Mouse (Mus musculus): ENCODE results near the gene Rpa1. TPM values are rescaled to one million over a fixed set of nuclear protein-coding genes. Genes with fewer than 3 reads are reported as not detected.

The Rpa1 gene
- polyA plus RNA-seq, 1 experiment from 2014 or later: 46.0 TPM

GRCm38 (mm10) chr11:75257056-75257648 is 91.0 kb downstream of the Rpa1 start:
- Histone ChIP-seq H3K27ac (replicated peaks) (no peak overlapping the region), H3K9me3 (ENCODE audit: control insufficient read depth, low read length) (no peaks in the 10 kb centered on the region), H3K4me1 (replicated peaks; ENCODE audit: control insufficient read depth, insufficient read depth) (no peaks in the 10 kb centered on the region), H3K36me3 (ENCODE audit: control insufficient read depth, insufficient read depth, low read length) (no peaks in the 10 kb centered on the region), H3K4me2 (replicated peaks; ENCODE audit: low read depth) (no peak overlapping the region), H3K27me3 (ENCODE audit: control insufficient read depth, insufficient read depth, low read length) (no peaks in the 10 kb centered on the region), H3K9ac (ENCODE audit: low read length) (no peak overlapping the region), H3K4me3 (ENCODE audit: low read depth, low read length) (no peak overlapping the region)
- no peak for ATAC-seq (ENCODE audit: low FRiP score, low TSS enrichment)
- no peak for DNase-seq (ENCODE audit: low spot score)
- 80% methylated on average over 4 of the region's 4 CpGs for WGBS
- TF ChIP-seq CTCF (IDR thresholded peaks at IDR 0.05; ENCODE audit: low read depth) (no peak), EP300 (optimal IDR thresholded peaks at IDR 0.05) (no peak)

GRCm38 (mm10) chr11:75255330-75255729 is 92.8 kb downstream of the Rpa1 start:
- ATAC-seq (ENCODE audit: low FRiP score, low TSS enrichment): no peak
- Histone ChIP-seq H3K9ac (ENCODE audit: low read length) (no peak overlapping the region), H3K27me3 (ENCODE audit: control insufficient read depth, insufficient read depth, low read length) (no peaks in the 10 kb centered on the region), H3K4me1 (replicated peaks; ENCODE audit: control insufficient read depth, insufficient read depth) (no peaks in the 10 kb centered on the region), H3K4me3 (ENCODE audit: low read depth, low read length) (no peak overlapping the region), H3K27ac (replicated peaks) (no peak overlapping the region), H3K4me2 (replicated peaks; ENCODE audit: low read depth) (no peak overlapping the region), H3K9me3 (ENCODE audit: control insufficient read depth, low read length) (no peaks in the 10 kb centered on the region), H3K36me3 (ENCODE audit: control insufficient read depth, insufficient read depth, low read length) (no peaks in the 10 kb centered on the region)
- WGBS: 69% methylated on average over 5 of the region's 5 CpGs
- no peak for DNase-seq (ENCODE audit: low spot score)
- TF ChIP-seq CTCF (IDR thresholded peaks at IDR 0.05; ENCODE audit: low read depth) (no peak), EP300 (optimal IDR thresholded peaks at IDR 0.05) (no peak)

GRCm38 (mm10) chr11:75254252-75254912 is 93.7 kb downstream of the Rpa1 start:
- peak; percentile 28 for DNase-seq (ENCODE audit: low spot score)
- Histone ChIP-seq H3K4me3 (ENCODE audit: low read depth, low read length) (no peak overlapping the region), H3K36me3 (ENCODE audit: control insufficient read depth, insufficient read depth, low read length) (no peaks in the 10 kb centered on the region), H3K9ac (ENCODE audit: low read length) (no peak overlapping the region), H3K27ac (replicated peaks) (no peak overlapping the region), H3K9me3 (ENCODE audit: control insufficient read depth, low read length) (no peaks in the 10 kb centered on the region), H3K4me1 (replicated peaks; ENCODE audit: control insufficient read depth, insufficient read depth) (no peaks in the 10 kb centered on the region), H3K27me3 (ENCODE audit: control insufficient read depth, insufficient read depth, low read length) (no peaks in the 10 kb centered on the region), H3K4me2 (replicated peaks; ENCODE audit: low read depth) (no peak overlapping the region)
- WGBS: 40% methylated on average over 13 of the region's 13 CpGs
- peak; percentile 66; the same call in 1 of the 2 replicates for ATAC-seq (ENCODE audit: low FRiP score, low TSS enrichment)
- TF ChIP-seq CTCF (IDR thresholded peaks at IDR 0.05; ENCODE audit: low read depth) (peak; percentile 53), EP300 (optimal IDR thresholded peaks at IDR 0.05) (no peak)

GRCm38 (mm10) chr11:75251557-75252070 is 96.5 kb downstream of the Rpa1 start:
- Histone ChIP-seq H3K4me3 (ENCODE audit: low read depth, low read length) (no peak overlapping the region), H3K9me3 (ENCODE audit: control insufficient read depth, low read length) (no peaks in the 10 kb centered on the region), H3K27me3 (ENCODE audit: control insufficient read depth, insufficient read depth, low read length) (no peaks in the 10 kb centered on the region), H3K4me1 (replicated peaks; ENCODE audit: control insufficient read depth, insufficient read depth) (no peaks in the 10 kb centered on the region), H3K27ac (replicated peaks) (no peak overlapping the region), H3K9ac (ENCODE audit: low read length) (no peak overlapping the region), H3K4me2 (replicated peaks; ENCODE audit: low read depth) (no peak overlapping the region), H3K36me3 (ENCODE audit: control insufficient read depth, insufficient read depth, low read length) (no peaks in the 10 kb centered on the region)
- no peak for DNase-seq (ENCODE audit: low spot score)
- no peak for TF ChIP-seq CTCF (IDR thresholded peaks at IDR 0.05; ENCODE audit: low read depth)
- TF ChIP-seq EP300 (optimal IDR thresholded peaks at IDR 0.05): no peak
- WGBS: 71% methylated on average over 7 of the region's 7 CpGs
- no peak for ATAC-seq (ENCODE audit: low FRiP score, low TSS enrichment)

- Histone ChIP-seq H3K27ac (replicated peaks) (no peak overlapping the region), H3K36me3 (ENCODE audit: control insufficient read depth, insufficient read depth, low read length) (no peaks in the 10 kb centered on the region), H3K4me3 (ENCODE audit: low read depth, low read length) (no peak overlapping the region), H3K9me3 (ENCODE audit: control insufficient read depth, low read length) (no peaks in the 10 kb centered on the region), H3K9ac (ENCODE audit: low read length) (no peak overlapping the region), H3K4me2 (replicated peaks; ENCODE audit: low read depth) (no peak overlapping the region), H3K27me3 (ENCODE audit: control insufficient read depth, insufficient read depth, low read length) (no peaks in the 10 kb centered on the region), H3K4me1 (replicated peaks; ENCODE audit: control insufficient read depth, insufficient read depth) (no peaks in the 10 kb centered on the region)
- 76% methylated on average over 4 of the region's 4 CpGs for WGBS
- ATAC-seq (ENCODE audit: low FRiP score, low TSS enrichment): no peak
- TF ChIP-seq EP300 (optimal IDR thresholded peaks at IDR 0.05) (no peak), CTCF (IDR thresholded peaks at IDR 0.05; ENCODE audit: low read depth) (no peak)
- DNase-seq (ENCODE audit: low spot score): no peak
Observed at GRCm38 (mm10) chr11:75251006-75251512, 97.1 kb downstream of the Rpa1 start.

- H3K9me3 ChIP-seq (ENCODE audit: control insufficient read depth, low read length): no peaks in the 10 kb centered on the region
- H3K4me1 ChIP-seq (replicated peaks; ENCODE audit: control insufficient read depth, insufficient read depth): no peaks in the 10 kb centered on the region
- no peaks in the 10 kb centered on the region for H3K27me3 ChIP-seq (ENCODE audit: control insufficient read depth, insufficient read depth, low read length)
- DNase-seq (ENCODE audit: low spot score) (no peak), ATAC-seq (ENCODE audit: low FRiP score, low TSS enrichment) (no peak)
- H3K4me3 ChIP-seq (ENCODE audit: low read depth, low read length): no peak overlapping the region
- WGBS: 82% methylated on average over 9 of the region's 9 CpGs
- H3K27ac ChIP-seq (replicated peaks): no peak overlapping the region
- TF ChIP-seq EP300 (optimal IDR thresholded peaks at IDR 0.05): no peak
- no peak for TF ChIP-seq CTCF (IDR thresholded peaks at IDR 0.05; ENCODE audit: low read depth)
- no peaks in the 10 kb centered on the region for H3K36me3 ChIP-seq (ENCODE audit: control insufficient read depth, insufficient read depth, low read length)
- H3K4me2 ChIP-seq (replicated peaks; ENCODE audit: low read depth): no peak overlapping the region
- H3K9ac ChIP-seq (ENCODE audit: low read length): no peak overlapping the region
Observed at GRCm38 (mm10) chr11:75249588-75249987, 98.5 kb downstream of the Rpa1 start.

Small RNA genes within 50 kb of the gene (microRNA-seq; reads per million reads assigned to microRNA genes)
- gene Gm47300: not detected

Other genes starting within 250 kb of the Rpa1 start
- gene Hic1, start 178.8 kb downstream of the Rpa1 start, polyA plus RNA-seq (2015; fragmentation: Nextera tagmentation; extraction: Ambion mirVana): 6.6 and 8.2 TPM in 2 replicates
- 19.3 and 20.2 TPM in 2 replicates for gene Ovca2, start 169.5 kb downstream of the Rpa1 start, polyA plus RNA-seq (2015; fragmentation: Nextera tagmentation; extraction: Ambion mirVana)
- 15.2 and 15.8 TPM in 2 replicates for gene Dph1, start 157.1 kb downstream of the Rpa1 start, polyA plus RNA-seq (2015; fragmentation: Nextera tagmentation; extraction: Ambion mirVana)
- 2.1 and 2.9 TPM in 2 replicates for gene Rtn4rl1, start 154.5 kb downstream of the Rpa1 start, polyA plus RNA-seq (2015; fragmentation: Nextera tagmentation; extraction: Ambion mirVana)
- 5.0 and 6.3 TPM in 2 replicates for gene Smyd4, start 109 bp upstream of the Rpa1 start, polyA plus RNA-seq (2015; fragmentation: Nextera tagmentation; extraction: Ambion mirVana)
- gene Serpinf1, start 74.4 kb upstream of the Rpa1 start, polyA plus RNA-seq (2015; fragmentation: Nextera tagmentation; extraction: Ambion mirVana): 53.7 and 69.1 TPM in 2 replicates
- gene Serpinf2, start 91.3 kb upstream of the Rpa1 start, polyA plus RNA-seq (2015; fragmentation: Nextera tagmentation; extraction: Ambion mirVana): 17.8 and 19.7 TPM in 2 replicates
- gene Wdr81, start 106.4 kb upstream of the Rpa1 start, polyA plus RNA-seq (2015; fragmentation: Nextera tagmentation; extraction: Ambion mirVana): 2.6 and 2.7 TPM in 2 replicates
- 16.0 and 17.2 TPM in 2 replicates for gene Tlcd2, start 113.4 kb upstream of the Rpa1 start, polyA plus RNA-seq (2015; fragmentation: Nextera tagmentation; extraction: Ambion mirVana)
- gene Prpf8, start 138.5 kb upstream of the Rpa1 start, polyA plus RNA-seq (2015; fragmentation: Nextera tagmentation; extraction: Ambion mirVana): 15.8 and 16.0 TPM in 2 replicates
- 2.7 and 3.5 TPM in 2 replicates for gene Rilp, start 161.8 kb upstream of the Rpa1 start, polyA plus RNA-seq (2015; fragmentation: Nextera tagmentation; extraction: Ambion mirVana)
- 2.8 and 2.9 TPM in 2 replicates for gene Scarf1, start 165.2 kb upstream of the Rpa1 start, polyA plus RNA-seq (2015; fragmentation: Nextera tagmentation; extraction: Ambion mirVana)
- 5.7 and 6.4 TPM in 2 replicates for gene Slc43a2, start 183.4 kb upstream of the Rpa1 start, polyA plus RNA-seq (2015; fragmentation: Nextera tagmentation; extraction: Ambion mirVana)
- gene Pitpna, start 239.8 kb upstream of the Rpa1 start, polyA plus RNA-seq (2015; fragmentation: Nextera tagmentation; extraction: Ambion mirVana): 79.3 and 84.3 TPM in 2 replicates

All from stomach, postnatal 0 days (tissue).